Mouse (Mus musculus): ENCODE data around the gene Ubxn11. TPM values are rescaled to one million over a fixed set of nuclear protein-coding genes. Genes with fewer than 3 reads are reported as not detected.

Gene Ubxn11
- total and polyA plus RNA-seq, 3 experiments = 6.0 to 38.8 (median 18.8) TPM

DNA sequence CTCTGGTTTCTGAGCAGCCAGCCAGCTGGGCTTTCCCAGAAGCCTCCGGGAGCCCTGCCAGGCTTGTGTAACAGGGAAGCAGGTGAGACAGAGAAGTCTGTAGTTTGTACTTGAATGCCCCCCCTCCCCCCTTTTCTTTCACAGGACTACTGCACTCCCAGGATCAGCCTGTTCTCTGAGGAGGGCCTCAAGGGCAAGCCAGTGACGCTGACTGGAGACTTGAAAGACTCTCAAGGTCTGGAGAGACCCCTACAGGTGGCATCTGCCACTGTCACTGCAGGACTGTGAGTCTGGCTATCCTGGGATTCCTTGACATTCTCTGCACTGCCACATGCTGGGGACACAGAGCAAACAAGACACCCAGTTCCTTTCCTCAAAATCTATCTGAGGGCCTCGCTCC, 23.7 kb upstream of the Ubxn11 start (continued):
- TF ChIP-seq MAZ (IDR thresholded peaks at IDR 0.05; ENCODE audit: low read depth, low read length) = no peak
- peak; percentile 88 for TF ChIP-seq RAD21 (IDR thresholded peaks at IDR 0.05; ENCODE audit: low read depth, low read length)
- TF ChIP-seq JUN (IDR thresholded peaks at IDR 0.05; ENCODE audit: insufficient read depth, low read depth, low read length) = no peak
- TF ChIP-seq IRF4 (IDR thresholded peaks at IDR 0.05; ENCODE audit: low read depth, low read length) = no peak
- TF ChIP-seq SIN3A (IDR thresholded peaks at IDR 0.05; ENCODE audit: low read length) = no peak
- no peak for TF ChIP-seq CHD1 (IDR thresholded peaks at IDR 0.05; ENCODE audit: low read depth, low read length)
- TF ChIP-seq CTCF (conservative IDR thresholded peaks at IDR 0.05 in 1 of 2, IDR thresholded peaks at IDR 0.05 in 1 of 2; ENCODE audit: low read depth in 2 of 2, low read length in 2 of 2) = peak; percentile 50 to 94; a peak in 3 of 4 replicates

- peaks cover 4% of the 10 kb centered on the region for H3K9me3 ChIP-seq (replicated peaks; ENCODE audit: low read length)
- no peaks in the 10 kb centered on the region for H3K79me2 ChIP-seq (replicated peaks; ENCODE audit: control insufficient read depth, extremely low read depth, insufficient read depth, poor library complexity, severe bottlenecking)
- H3K27ac ChIP-seq (ENCODE audit: insufficient read depth, low read depth) = no peak overlapping the region
- dilution Hi-C loops (cut with MboI; ENCODE audit: extremely low pct_ligation_motif_present, extremely low pct_unique_long_range_greater_than_20kb, low sequenced_read_pairs) = no loop called here
- H3K4me2 ChIP-seq (ENCODE audit: insufficient read depth, low read depth, poor library complexity, severe bottlenecking) = no peak overlapping the region
- peaks cover 0 to 9% of the 10 kb centered on the region in 2 experiments for H3K36me3 ChIP-seq (replicated peaks in 1 of 2; ENCODE audit: control insufficient read depth in 1 of 2, insufficient read depth in 1 of 2, low read length in 1 of 2)
- in situ Hi-C loops (cut with MboI; ENCODE audit: low pct_ligation_motif_present, low pct_unique_long_range_greater_than_20kb, low sequenced_read_pairs) = loop anchor here (25.0 kb wide), 1 partner anchor 493 kb away; the partner anchor contains the start of gene Gpn2
- no peaks in the 10 kb centered on the region for H3K27me3 ChIP-seq (replicated peaks)
- no peak for TF ChIP-seq ELF1 (IDR thresholded peaks at IDR 0.05; ENCODE audit: low read depth, low read length)
- no peak for TF ChIP-seq CTCF (conservative IDR thresholded peaks at IDR 0.05 in 1 of 2, IDR thresholded peaks at IDR 0.05 in 1 of 2; ENCODE audit: low read depth in 2 of 2, low read length in 2 of 2)
- TF ChIP-seq MAX (IDR thresholded peaks at IDR 0.05; ENCODE audit: low read length) = no peak
- no peak for TF ChIP-seq NELFE (IDR thresholded peaks at IDR 0.05; ENCODE audit: low read depth, low read length)
- no peak for TF ChIP-seq ZC3H11A (IDR thresholded peaks at IDR 0.05; ENCODE audit: low read depth, low read length)
- H3K9ac ChIP-seq (ENCODE audit: insufficient read depth, low read depth) = no peak overlapping the region
- H3K4me1 ChIP-seq (ENCODE audit: control insufficient read depth in 1 of 2, insufficient read depth in 2 of 2) = peaks cover 4 to 24% of the 10 kb centered on the region in 2 experiments
- H3K4me3 ChIP-seq (replicated peaks in 1 of 3; ENCODE audit: low read depth in 2 of 3, low read length in 2 of 3, poor library complexity in 1 of 3) = no peak overlapping the region
- DNase-seq (ENCODE audit: extremely low read depth) = no peak
Observed at GRCm38 (mm10) chr4:134080674-134081073, 21.7 kb upstream of the Ubxn11 start.

DNA sequence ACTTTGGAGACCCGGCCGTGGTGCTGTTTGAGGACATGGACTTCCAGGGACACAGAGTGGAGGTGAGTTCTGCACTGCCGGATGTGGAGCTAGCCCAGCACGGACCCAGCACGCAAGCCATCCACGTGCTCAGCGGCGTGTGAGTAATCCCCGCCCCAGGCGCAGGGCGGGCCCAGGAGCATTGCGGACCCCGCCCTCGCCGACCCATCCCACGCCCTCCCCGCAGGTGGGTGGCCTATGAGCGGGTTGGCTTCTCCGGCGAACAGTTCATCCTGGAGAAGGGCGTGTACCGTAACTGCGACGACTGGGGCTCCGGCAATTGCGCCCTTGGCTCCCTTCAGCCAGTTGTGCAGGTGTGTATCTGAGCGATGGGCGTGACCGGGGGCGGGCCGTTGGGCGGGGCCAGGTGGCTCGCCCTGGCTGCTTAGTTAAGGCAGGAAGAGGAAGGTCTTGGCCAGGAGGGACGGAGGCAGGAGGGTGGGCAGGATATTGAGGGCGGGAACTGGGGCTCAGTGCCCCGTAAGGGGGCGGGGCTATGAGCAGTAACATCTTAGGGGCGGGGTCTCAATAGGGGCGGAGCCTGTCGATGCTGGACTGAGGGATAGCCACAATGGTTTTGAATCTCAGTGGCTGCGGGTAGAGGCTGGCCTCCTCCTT, 20.5 kb upstream of the Ubxn11 start:
- no peaks in the 10 kb centered on the region for H3K79me2 ChIP-seq (replicated peaks; ENCODE audit: control insufficient read depth, extremely low read depth, insufficient read depth, poor library complexity, severe bottlenecking)
- TF ChIP-seq CHD2 (IDR thresholded peaks at IDR 0.05; ENCODE audit: low read length) (no peak), USF1 (IDR thresholded peaks at IDR 0.05; ENCODE audit: low read depth, low read length) (peak; percentile 48), NELFE (IDR thresholded peaks at IDR 0.05; ENCODE audit: low read depth, low read length) (peak; percentile 63), CHD1 (IDR thresholded peaks at IDR 0.05; ENCODE audit: low read depth, low read length) (no peak), POLR2A (IDR thresholded peaks at IDR 0.05; ENCODE audit: low read depth, low read length) (peak; percentile 87), UBTF (IDR thresholded peaks at IDR 0.05; ENCODE audit: low read depth, low read length) (no peak), BHLHE40 (IDR thresholded peaks at IDR 0.05; ENCODE audit: low read depth, low read length) (peak; percentile 97), SIN3A (IDR thresholded peaks at IDR 0.05; ENCODE audit: low read length) (peak; percentile 38; the same call in 1 of the 2 replicates), ZMIZ1 (IDR thresholded peaks at IDR 0.05; ENCODE audit: low read depth, low read length) (no peak; the same call in 1 of the 2 replicates), POLR2AphosphoS2 (IDR thresholded peaks at IDR 0.05; ENCODE audit: low read depth, low read length) (0 out of 2 replicates have a peak, but pooled peaks have one; percentile 50), MAX (IDR thresholded peaks at IDR 0.05; ENCODE audit: low read length) (peak; percentile 98), MAZ (IDR thresholded peaks at IDR 0.05; ENCODE audit: low read depth, low read length) (no peak; the same call in 1 of the 2 replicates), MXI1 (IDR thresholded peaks at IDR 0.05; ENCODE audit: low read depth, low read length) (peak; percentile 97), NRF1 (IDR thresholded peaks at IDR 0.05; ENCODE audit: low read depth, low read length) (peak; percentile 47; the same call in 1 of the 2 replicates), JUN (IDR thresholded peaks at IDR 0.05; ENCODE audit: insufficient read depth, low read depth, low read length) (no peak), ETS1 (conservative IDR thresholded peaks at IDR 0.05; ENCODE audit: low read depth, low read length) (no peak), TCF12 (IDR thresholded peaks at IDR 0.05; ENCODE audit: low read depth, low read length) (peak; percentile 64), SMC3 (IDR thresholded peaks at IDR 0.05; ENCODE audit: low read depth, low read length) (no peak), TBP (conservative IDR thresholded peaks at IDR 0.05; ENCODE audit: low read depth, low read length) (0 out of 2 replicates have a peak, but pooled peaks have one; percentile 67), GABPA (IDR thresholded peaks at IDR 0.05; ENCODE audit: insufficient replicate concordance, low read depth, low read length) (no peak), ELF1 (IDR thresholded peaks at IDR 0.05; ENCODE audit: low read depth, low read length) (peak; percentile 71), MYC (IDR thresholded peaks at IDR 0.05; ENCODE audit: low read depth, low read length) (peak; percentile 98), E2F4 (IDR thresholded peaks at IDR 0.05; ENCODE audit: insufficient replicate concordance, low read depth, low read length) (0 out of 2 replicates have a peak, but pooled peaks have one; percentile 27)
- H3K27ac ChIP-seq (ENCODE audit: insufficient read depth, low read depth) = no peak overlapping the region; the same call in 1 of the 2 replicates
- dilution Hi-C loops (cut with MboI; ENCODE audit: extremely low pct_ligation_motif_present, extremely low pct_unique_long_range_greater_than_20kb, low sequenced_read_pairs) (no loop called here), in situ Hi-C loops (cut with MboI; ENCODE audit: low pct_ligation_motif_present, low pct_unique_long_range_greater_than_20kb, low sequenced_read_pairs) (loop anchor here (25.0 kb wide), 1 partner anchor 495 kb away; the partner anchor contains the start of gene Gpn2)
- peak; percentile 98 for DNase-seq (ENCODE audit: extremely low read depth)
- peaks cover 4% of the 10 kb centered on the region for H3K9me3 ChIP-seq (replicated peaks; ENCODE audit: low read length)
- H3K27me3 ChIP-seq (replicated peaks) = no peaks in the 10 kb centered on the region
- H3K36me3 ChIP-seq (replicated peaks in 1 of 2; ENCODE audit: control insufficient read depth in 1 of 2, insufficient read depth in 1 of 2, low read length in 1 of 2) = peaks cover 0 to 16% of the 10 kb centered on the region in 2 experiments
- peak overlapping the region; percentile 52 to 60 (median 56) for H3K4me3 ChIP-seq (replicated peaks in 1 of 3; ENCODE audit: low read depth in 2 of 3, low read length in 2 of 3, poor library complexity in 1 of 3)
- peaks cover 4 to 24% of the 10 kb centered on the region in 2 experiments for H3K4me1 ChIP-seq (ENCODE audit: control insufficient read depth in 1 of 2, insufficient read depth in 2 of 2)
- peak overlapping the region; percentile 58 for H3K4me2 ChIP-seq (ENCODE audit: insufficient read depth, low read depth, poor library complexity, severe bottlenecking)
- peak overlapping the region; percentile 71; the same call in 1 of the 2 replicates for H3K9ac ChIP-seq (ENCODE audit: insufficient read depth, low read depth)

All from CH12.LX (cell line).